Mouse (Mus musculus) liver, embryonic 16.5 days (tissue): ENCODE results near the gene 1700067K01Rik. TPM values are rescaled to one million over a fixed set of nuclear protein-coding genes. Genes with fewer than 3 reads are reported as not detected.

Experiments used
- ATAC-seq: fragments of 200-750 bp; cut with Nextera tagmentation; 2 replicates; pipeline ENCODE4 v1.8.0; 2017; ENCODE audit warnings: low read depth, mild to moderate bottlenecking, moderate number of reproducible peaks, moderate library complexity
- H3K27ac ChIP-seq: fragments of 300-500 bp; sonication (generic); 2 replicates; pipeline ENCODE4 v1.5.1; 2014; ENCODE audit warnings: mild to moderate bottlenecking, low read length
- H3K27me3 ChIP-seq: fragments of 300-500 bp; sonication (generic); 2 replicates; pipeline ENCODE4 v1.6.1; 2014; ENCODE audit warnings: low read depth, low read length, mixed read lengths; ENCODE audit not compliant: control insufficient read depth, insufficient read depth
- H3K36me3 ChIP-seq: fragments of 300-500 bp; sonication (generic); 2 replicates; pipeline ENCODE4 v1.6.1; 2014; ENCODE audit warnings: mild to moderate bottlenecking; ENCODE audit not compliant: control insufficient read depth, insufficient read depth
- H3K4me1 ChIP-seq: fragments of 300-500 bp; sonication (generic); 2 replicates; pipeline ENCODE4 v1.6.1; 2014; ENCODE audit warnings: low read depth, low read length, mixed read lengths; ENCODE audit not compliant: control insufficient read depth
- H3K4me2 ChIP-seq: fragments of 300-500 bp; sonication (generic); 2 replicates; pipeline ENCODE4 v1.6.1; 2014; ENCODE audit warnings: low read depth, low read length, mixed read lengths
- H3K4me3 ChIP-seq: fragments of 300-500 bp; sonication (generic); 2 replicates; pipeline ENCODE4 v1.5.1; 2014; ENCODE audit warnings: low read depth, mild to moderate bottlenecking, low read length
- H3K9ac ChIP-seq: fragments of 300-500 bp; sonication (generic); 2 replicates; pipeline ENCODE4 v1.6.1; 2014; ENCODE audit warnings: low read depth, low read length
- H3K9me3 ChIP-seq: fragments of 300-500 bp; sonication (generic); replicated peaks from 2 replicates; pipeline ENCODE4 v1.6.1; 2016; ENCODE audit warnings: low read length; ENCODE audit not compliant: control insufficient read depth
- WGBS: fragments of 180-500 bp; shearing (Covaris S2); extraction: QIAGEN DNeasy Blood & Tissue Kit; methylation state at CpG from one replicate; pipeline ENCODE4 v1.1.7; 2014; ENCODE audit not compliant: insufficient replicate concordance; 5-methylcytosine and 5-hydroxymethylcytosine counted together
- polyA plus RNA-seq: library from polyadenylated mRNA; unstranded; fragments of >200 nt; fragmentation: Nextera tagmentation; extraction: Ambion mirVana; gene quantifications from 2 replicates; pipeline ENCODE4 v1.2.1, GENCODE M21; 2015

Gene 1700067K01Rik
- polyA plus RNA-seq, 1 experiment from 2014 or later: 0.58 TPM

DNA sequence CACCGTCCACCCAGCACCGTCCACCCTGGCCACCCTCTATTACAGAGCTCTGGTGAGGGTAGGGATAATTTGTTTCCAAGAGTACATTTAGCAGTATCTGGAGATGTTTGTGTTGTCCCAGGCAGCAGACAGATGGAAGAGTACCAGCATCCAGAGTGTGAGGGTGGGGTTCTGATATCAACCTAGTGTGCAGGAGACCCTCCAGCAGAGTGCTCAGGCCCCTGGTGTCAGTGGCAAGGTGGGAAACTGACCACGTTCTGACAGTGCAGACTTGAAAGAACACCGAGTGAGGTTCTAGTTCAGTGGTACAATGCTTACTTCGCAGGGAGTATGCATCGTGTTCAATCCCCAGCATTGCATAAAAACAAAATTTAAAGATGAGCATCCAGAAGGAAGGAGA lies 29.6 kb upstream of the 1700067K01Rik start:
- peak overlapping the region; percentile 74 for H3K9ac ChIP-seq
- H3K27me3 ChIP-seq: no peaks in the 10 kb centered on the region
- H3K9me3 ChIP-seq: no peaks in the 10 kb centered on the region
- peaks cover 28% of the 10 kb centered on the region for H3K4me1 ChIP-seq
- ATAC-seq: no peak
- H3K4me3 ChIP-seq: peak overlapping the region; percentile 71
- H3K4me2 ChIP-seq: peak overlapping the region; percentile 98
- peaks cover 33% of the 10 kb centered on the region for H3K36me3 ChIP-seq
- WGBS: 70% methylated on average over 6 of the region's 6 CpGs
- H3K27ac ChIP-seq: peak overlapping the region; percentile 78

- Histone ChIP-seq H3K36me3 (peaks cover 25% of the 10 kb centered on the region), H3K9ac (peak within 1 kb of the TSS; percentile 90), H3K4me3 (peak within 1 kb of the TSS; percentile 85), H3K9me3 (no peaks in the 10 kb centered on the region), H3K27ac (peak within 1 kb of the TSS; percentile 78), H3K4me2 (peak within 1 kb of the TSS; percentile 98), H3K4me1 (peaks cover 34% of the 10 kb centered on the region), H3K27me3 (no peaks in the 10 kb centered on the region)
- peak; percentile 97 for ATAC-seq
- WGBS: under 1% methylated on average over 82 of the region's 94 CpGs
Measured at GRCm38 (mm10) chr8:83972150-83973120, 28.9 kb upstream of the 1700067K01Rik start, which contains the start of gene Prkaca. Gene Prkaca, plus strand, starts transcription at chr8:83972993.

DNA sequence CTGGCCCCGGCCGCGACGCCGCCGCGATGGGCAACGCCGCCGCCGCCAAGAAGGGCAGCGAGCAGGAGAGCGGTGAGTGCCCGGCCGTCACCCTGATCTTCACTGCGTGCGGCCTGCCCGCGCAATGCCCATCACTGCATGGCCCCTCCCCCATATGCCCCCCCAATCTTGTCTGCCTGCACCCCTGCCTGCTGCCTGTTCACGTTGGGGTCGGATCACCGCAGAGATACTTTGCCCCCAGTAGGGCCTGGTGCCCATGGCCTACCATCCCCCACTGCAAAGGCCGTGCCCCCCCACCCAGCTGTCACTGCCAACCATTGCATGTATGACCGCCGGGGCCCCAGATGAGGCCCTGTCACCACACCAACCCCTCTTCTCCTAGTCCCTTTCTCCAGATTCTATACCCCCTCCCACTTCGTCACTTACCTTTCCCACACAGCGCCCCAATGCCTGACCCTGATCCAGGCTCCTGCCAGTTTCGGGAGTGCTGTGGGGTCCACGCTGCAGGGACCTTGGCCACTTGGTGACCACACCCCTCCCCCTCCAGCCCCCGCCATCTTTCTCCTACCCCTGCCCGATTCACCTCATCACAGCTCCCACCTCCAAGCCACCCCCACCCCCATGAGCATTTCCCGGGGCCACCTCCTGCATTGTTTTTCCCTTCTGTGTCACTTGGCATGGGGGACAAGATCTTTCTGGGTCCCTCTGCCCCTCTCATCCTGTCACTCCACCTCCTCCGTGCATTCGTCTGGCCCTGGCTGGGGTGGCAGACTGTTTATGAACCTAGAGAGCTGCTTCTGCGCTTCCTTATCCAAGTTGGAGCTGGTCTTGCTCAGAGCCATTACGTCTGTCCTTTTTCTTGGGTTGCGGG lies 27.9 kb upstream of the 1700067K01Rik start:
- Histone ChIP-seq H3K4me3 (peak overlapping the region; percentile 85), H3K9me3 (no peaks in the 10 kb centered on the region), H3K27ac (peak overlapping the region; percentile 40), H3K27me3 (no peaks in the 10 kb centered on the region), H3K4me2 (peak overlapping the region; percentile 96), H3K36me3 (peaks cover 16% of the 10 kb centered on the region), H3K4me1 (peaks cover 39% of the 10 kb centered on the region), H3K9ac (peak overlapping the region; percentile 90)
- 8% methylated on average over 35 of the region's 37 CpGs for WGBS
- ATAC-seq: peak; percentile 3; the same call in 1 of the 2 replicates

- H3K36me3 ChIP-seq: peaks cover 5% of the 10 kb centered on the region
- H3K27ac ChIP-seq: no peak overlapping the region
- WGBS: 80% methylated on average over 4 of the region's 4 CpGs
- peaks cover 39% of the 10 kb centered on the region for H3K4me1 ChIP-seq
- H3K4me3 ChIP-seq: no peak overlapping the region
- no peak for ATAC-seq
- no peak overlapping the region for H3K4me2 ChIP-seq
- no peak overlapping the region; the same call in 1 of the 2 replicates for H3K9ac ChIP-seq
- H3K9me3 ChIP-seq: no peaks in the 10 kb centered on the region
- no peaks in the 10 kb centered on the region for H3K27me3 ChIP-seq
Measured at GRCm38 (mm10) chr8:83974521-83974920, 26.8 kb upstream of the 1700067K01Rik start.

GRCm38 (mm10) chr8:83976101-83976630 lies 25.1 kb upstream of the 1700067K01Rik start:
- 65% methylated on average over 4 of the region's 4 CpGs for WGBS
- H3K4me1 ChIP-seq: peaks cover 37% of the 10 kb centered on the region
- H3K27ac ChIP-seq: no peak overlapping the region
- ATAC-seq: no peak
- no peak overlapping the region for H3K9ac ChIP-seq
- H3K4me2 ChIP-seq: no peak overlapping the region
- no peaks in the 10 kb centered on the region for H3K9me3 ChIP-seq
- no peak overlapping the region for H3K4me3 ChIP-seq
- H3K36me3 ChIP-seq: no peaks in the 10 kb centered on the region
- no peaks in the 10 kb centered on the region for H3K27me3 ChIP-seq

- peaks cover 31% of the 10 kb centered on the region for H3K4me1 ChIP-seq
- ATAC-seq: no peak
- peaks cover 7% of the 10 kb centered on the region for H3K36me3 ChIP-seq
- no peaks in the 10 kb centered on the region for H3K27me3 ChIP-seq
- 80% methylated on average over 5 of the region's 5 CpGs for WGBS
- H3K4me3 ChIP-seq: no peak overlapping the region
- no peaks in the 10 kb centered on the region for H3K9me3 ChIP-seq
- no peak overlapping the region for H3K9ac ChIP-seq
- H3K4me2 ChIP-seq: no peak overlapping the region
- no peak overlapping the region for H3K27ac ChIP-seq
Measured at GRCm38 (mm10) chr8:83976779-83977350, 24.4 kb upstream of the 1700067K01Rik start.

- Histone ChIP-seq H3K27ac (no peak overlapping the region), H3K4me2 (no peak overlapping the region), H3K4me3 (no peak overlapping the region), H3K9ac (no peak overlapping the region), H3K4me1 (peaks cover 31% of the 10 kb centered on the region), H3K27me3 (no peaks in the 10 kb centered on the region), H3K36me3 (peaks cover 10% of the 10 kb centered on the region), H3K9me3 (no peaks in the 10 kb centered on the region)
- 48% methylated on average over 6 of the region's 6 CpGs for WGBS
- no peak for ATAC-seq
Measured at GRCm38 (mm10) chr8:83977646-83978045, 23.7 kb upstream of the 1700067K01Rik start.

DNA sequence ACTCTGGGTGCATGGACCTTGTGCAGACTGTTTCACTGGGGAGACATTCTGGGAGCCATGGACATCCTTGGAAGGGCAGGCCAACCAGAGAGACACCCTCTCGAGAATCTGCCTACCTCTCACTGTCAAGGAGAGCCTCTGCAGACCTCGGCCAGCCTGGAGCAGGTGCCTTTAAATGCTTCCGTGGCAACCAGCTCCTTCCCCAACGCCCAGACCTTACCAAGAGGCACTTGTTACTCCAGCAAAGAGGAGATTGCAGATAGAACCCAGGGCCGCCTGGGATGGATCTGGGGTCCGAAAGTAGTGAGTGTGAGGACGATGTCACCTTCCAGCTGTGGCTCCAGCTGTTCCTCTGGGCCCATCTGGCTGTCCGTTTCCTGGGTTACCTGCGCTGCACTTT lies 23.1 kb upstream of the 1700067K01Rik start:
- Histone ChIP-seq H3K4me2 (no peak overlapping the region), H3K4me1 (peaks cover 30% of the 10 kb centered on the region), H3K9me3 (no peaks in the 10 kb centered on the region), H3K9ac (no peak overlapping the region), H3K4me3 (no peak overlapping the region), H3K27me3 (no peaks in the 10 kb centered on the region), H3K36me3 (peaks cover 10% of the 10 kb centered on the region), H3K27ac (no peak overlapping the region)
- no peak for ATAC-seq
- WGBS: 70% methylated on average over 9 of the region's 9 CpGs
